Mouse (Mus musculus): Measurements from ENCODE around the gene Padi4. TPM values are rescaled to one million over a fixed set of nuclear protein-coding genes. Genes with fewer than 3 reads are reported as not detected.

Padi4 gene
- polyA plus RNA-seq, 1 experiment: 0.02 TPM

DNA sequence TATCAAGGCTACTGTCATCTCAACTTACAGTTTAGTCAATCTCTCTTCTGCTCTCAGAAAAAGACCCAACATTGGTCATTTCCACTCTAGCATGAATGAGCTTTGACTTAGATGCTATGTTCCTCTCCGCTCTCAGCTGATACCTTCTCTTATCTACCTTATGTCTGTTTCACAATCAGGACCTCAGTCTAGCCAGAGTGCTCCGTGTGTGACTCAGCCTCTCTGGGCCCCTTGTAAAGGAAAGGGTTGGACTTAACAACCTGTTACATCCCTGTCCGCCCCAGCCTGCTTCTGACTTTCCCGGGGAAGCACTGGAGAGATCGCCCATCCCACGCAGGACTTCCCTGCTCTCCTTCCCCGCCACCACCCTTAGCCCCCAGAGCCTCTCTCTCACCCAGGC, 18.5 kb upstream of the Padi4 start:
- H3K36me3 ChIP-seq (ENCODE audit: control insufficient read depth, insufficient read depth): no peaks in the 10 kb centered on the region
- no peaks in the 10 kb centered on the region for H3K79me3 ChIP-seq (ENCODE audit: low read depth)
- no peak overlapping the region for H3K4me3 ChIP-seq (ENCODE audit: insufficient read depth, poor library complexity, severe bottlenecking)
- TF ChIP-seq CTCF (IDR thresholded peaks at IDR 0.05; ENCODE audit: control insufficient read depth, insufficient read depth, insufficient read length): no peak
- TF ChIP-seq MYOG (IDR thresholded peaks at IDR 0.05; ENCODE audit: control insufficient read depth, extremely low read depth, insufficient read length): no peak
- TF ChIP-seq MYOD1 (IDR thresholded peaks at IDR 0.05; ENCODE audit: control insufficient read depth, insufficient read length, low read depth): no peak
- H3ac ChIP-seq (ENCODE audit: control insufficient read depth, insufficient read length, low read depth): no peak overlapping the region
- no peaks in the 10 kb centered on the region for H3K79me2 ChIP-seq (ENCODE audit: control insufficient read depth, insufficient read depth)
- H3K27me3 ChIP-seq (ENCODE audit: control insufficient read depth, insufficient read depth, insufficient read length): no peaks in the 10 kb centered on the region

- no peak overlapping the region for H3K4me3 ChIP-seq (ENCODE audit: insufficient read depth, poor library complexity, severe bottlenecking)
- TF ChIP-seq CEBPB (IDR thresholded peaks at IDR 0.05; ENCODE audit: low read depth) (no peak), MAX (IDR thresholded peaks at IDR 0.05) (no peak), FOSL1 (IDR thresholded peaks at IDR 0.05; ENCODE audit: insufficient read depth, low read length, poor library complexity, severe bottlenecking) (no peak), CTCF (IDR thresholded peaks at IDR 0.05; ENCODE audit: control insufficient read depth, insufficient read depth, insufficient read length) (no peak), USF1 (IDR thresholded peaks at IDR 0.05; ENCODE audit: low read depth) (no peak), MYOD1 (IDR thresholded peaks at IDR 0.05; ENCODE audit: control insufficient read depth, insufficient read length, low read depth) (no peak), MYOG (IDR thresholded peaks at IDR 0.05; ENCODE audit: control insufficient read depth, extremely low read depth, insufficient read length) (no peak)
- H3ac ChIP-seq (ENCODE audit: control insufficient read depth, insufficient read length, low read depth): no peak overlapping the region
- H3K79me2 ChIP-seq (ENCODE audit: control insufficient read depth, insufficient read depth): no peaks in the 10 kb centered on the region
- H3K79me3 ChIP-seq (ENCODE audit: low read depth): no peaks in the 10 kb centered on the region
- H3K36me3 ChIP-seq (ENCODE audit: control insufficient read depth, insufficient read depth): no peaks in the 10 kb centered on the region
- no peaks in the 10 kb centered on the region for H3K27me3 ChIP-seq (ENCODE audit: control insufficient read depth, insufficient read depth, insufficient read length)
Observed at GRCm38 (mm10) chr4:140791071-140791470, 17.0 kb upstream of the Padi4 start.

DNA sequence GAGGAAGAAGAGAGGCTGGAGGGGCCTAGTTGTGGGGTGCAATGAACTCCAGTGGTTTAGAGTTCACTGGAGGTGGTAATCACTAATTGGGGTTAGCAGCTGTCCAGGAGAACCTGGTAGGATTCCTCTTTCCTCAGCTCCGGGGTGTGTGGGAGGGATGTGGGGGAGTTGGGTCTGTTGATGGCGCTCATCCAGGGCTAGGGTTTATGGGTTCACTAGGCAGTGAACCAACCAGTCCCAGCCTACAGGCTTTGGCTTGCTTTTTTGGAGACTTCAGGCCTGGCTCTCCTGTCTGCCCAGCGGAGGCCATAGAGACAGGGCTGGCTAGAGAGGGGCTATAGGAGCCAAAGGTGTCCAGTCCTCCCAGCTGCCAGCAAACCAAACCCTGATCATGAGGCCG, 15.9 kb upstream of the Padi4 start:
- TF ChIP-seq CTCF (IDR thresholded peaks at IDR 0.05; ENCODE audit: control insufficient read depth, insufficient read depth, insufficient read length) (no peak), MAX (IDR thresholded peaks at IDR 0.05) (no peak)
- Histone ChIP-seq H3K36me3 (ENCODE audit: control insufficient read depth, insufficient read depth) (no peaks in the 10 kb centered on the region), H3K27me3 (ENCODE audit: control insufficient read depth, insufficient read depth, insufficient read length) (no peaks in the 10 kb centered on the region), H3ac (ENCODE audit: control insufficient read depth, insufficient read length, low read depth) (no peak overlapping the region), H3K79me2 (ENCODE audit: control insufficient read depth, insufficient read depth) (no peaks in the 10 kb centered on the region), H3K79me3 (ENCODE audit: low read depth) (no peaks in the 10 kb centered on the region), H3K4me3 (ENCODE audit: insufficient read depth, poor library complexity, severe bottlenecking) (no peak overlapping the region)

- Histone ChIP-seq H3K79me2 (ENCODE audit: control insufficient read depth, insufficient read depth) (no peaks in the 10 kb centered on the region), H3ac (ENCODE audit: control insufficient read depth, insufficient read length, low read depth) (no peak overlapping the region), H3K79me3 (ENCODE audit: low read depth) (no peaks in the 10 kb centered on the region), H3K27me3 (ENCODE audit: control insufficient read depth, insufficient read depth, insufficient read length) (no peaks in the 10 kb centered on the region), H3K36me3 (ENCODE audit: control insufficient read depth, insufficient read depth) (no peaks in the 10 kb centered on the region), H3K4me3 (ENCODE audit: insufficient read depth, poor library complexity, severe bottlenecking) (no peak overlapping the region)
- TF ChIP-seq CEBPB (IDR thresholded peaks at IDR 0.05; ENCODE audit: low read depth) (no peak), MAX (IDR thresholded peaks at IDR 0.05) (no peak), FOSL1 (IDR thresholded peaks at IDR 0.05; ENCODE audit: insufficient read depth, low read length, poor library complexity, severe bottlenecking) (no peak), CTCF (IDR thresholded peaks at IDR 0.05; ENCODE audit: control insufficient read depth, insufficient read depth, insufficient read length) (peak; percentile 49), MYOD1 (IDR thresholded peaks at IDR 0.05; ENCODE audit: control insufficient read depth, insufficient read length, low read depth) (no peak)
Observed at GRCm38 (mm10) chr4:140788983-140789382, 14.9 kb upstream of the Padi4 start.

DNA sequence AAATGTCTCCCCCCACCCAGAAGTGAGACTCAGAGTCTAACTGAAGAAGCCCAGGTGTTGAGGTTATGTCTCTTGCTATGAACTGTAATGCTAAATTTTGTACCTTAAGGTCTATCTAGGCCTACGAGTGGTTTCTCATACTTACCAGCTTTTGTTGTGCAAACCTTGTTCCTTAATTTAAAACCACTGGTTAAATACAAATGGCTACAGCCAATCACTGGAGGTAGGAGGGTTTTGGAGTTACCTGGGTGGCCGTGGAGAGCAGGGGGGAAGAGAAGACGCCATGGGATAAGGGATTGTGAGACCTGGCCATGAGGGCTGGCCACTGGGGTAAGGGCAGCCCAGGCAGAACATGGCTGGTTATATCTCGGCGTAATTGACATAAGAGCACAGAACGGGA, 14.2 kb upstream of the Padi4 start:
- H3ac ChIP-seq (ENCODE audit: control insufficient read depth, insufficient read length, low read depth): no peak overlapping the region
- H3K4me3 ChIP-seq (ENCODE audit: insufficient read depth, poor library complexity, severe bottlenecking): no peak overlapping the region
- H3K36me3 ChIP-seq (ENCODE audit: control insufficient read depth, insufficient read depth): no peaks in the 10 kb centered on the region
- TF ChIP-seq CEBPB (IDR thresholded peaks at IDR 0.05; ENCODE audit: low read depth) (no peak), MYOD1 (IDR thresholded peaks at IDR 0.05; ENCODE audit: control insufficient read depth, insufficient read length, low read depth) (no peak), FOSL1 (IDR thresholded peaks at IDR 0.05; ENCODE audit: insufficient read depth, low read length, poor library complexity, severe bottlenecking) (no peak), USF1 (IDR thresholded peaks at IDR 0.05; ENCODE audit: low read depth) (no peak), CTCF (IDR thresholded peaks at IDR 0.05; ENCODE audit: control insufficient read depth, insufficient read depth, insufficient read length) (no peak), MYOG (IDR thresholded peaks at IDR 0.05; ENCODE audit: control insufficient read depth, extremely low read depth, insufficient read length) (no peak), MAX (IDR thresholded peaks at IDR 0.05) (no peak)
- H3K79me2 ChIP-seq (ENCODE audit: control insufficient read depth, insufficient read depth): no peaks in the 10 kb centered on the region
- H3K27me3 ChIP-seq (ENCODE audit: control insufficient read depth, insufficient read depth, insufficient read length): no peaks in the 10 kb centered on the region
- no peaks in the 10 kb centered on the region for H3K79me3 ChIP-seq (ENCODE audit: low read depth)

- TF ChIP-seq MYOG (IDR thresholded peaks at IDR 0.05; ENCODE audit: control insufficient read depth, extremely low read depth, insufficient read length) (no peak), USF1 (IDR thresholded peaks at IDR 0.05; ENCODE audit: low read depth) (no peak), FOSL1 (IDR thresholded peaks at IDR 0.05; ENCODE audit: insufficient read depth, low read length, poor library complexity, severe bottlenecking) (no peak), CTCF (IDR thresholded peaks at IDR 0.05; ENCODE audit: control insufficient read depth, insufficient read depth, insufficient read length) (no peak), MAX (IDR thresholded peaks at IDR 0.05) (no peak), MYOD1 (IDR thresholded peaks at IDR 0.05; ENCODE audit: control insufficient read depth, insufficient read length, low read depth) (no peak), CEBPB (IDR thresholded peaks at IDR 0.05; ENCODE audit: low read depth) (no peak)
- Histone ChIP-seq H3K36me3 (ENCODE audit: control insufficient read depth, insufficient read depth) (no peaks in the 10 kb centered on the region), H3K79me3 (ENCODE audit: low read depth) (no peaks in the 10 kb centered on the region), H3K27me3 (ENCODE audit: control insufficient read depth, insufficient read depth, insufficient read length) (no peaks in the 10 kb centered on the region), H3K79me2 (ENCODE audit: control insufficient read depth, insufficient read depth) (no peaks in the 10 kb centered on the region), H3K4me3 (ENCODE audit: insufficient read depth, poor library complexity, severe bottlenecking) (no peak overlapping the region), H3ac (ENCODE audit: control insufficient read depth, insufficient read length, low read depth) (no peak overlapping the region)
Observed at GRCm38 (mm10) chr4:140787414-140787813, 13.4 kb upstream of the Padi4 start.
